Mouse (Mus musculus) kidney, embryonic 15.5 days (tissue): Measurements from ENCODE around the gene Kcnab1. TPM values are rescaled to one million over a fixed set of nuclear protein-coding genes. Genes with fewer than 3 reads are reported as not detected.

ENCODE experiments used
- ATAC-seq: fragments of 200-750 bp; cut with Nextera tagmentation; replicated peaks from 2 replicates; pipeline ENCODE4 v1.8.0; 2017; ENCODE audit warnings: moderate TSS enrichment; ENCODE audit not compliant: low FRiP score
- H3K27ac ChIP-seq: fragments of 300-500 bp; sonication (generic); 2 replicates; pipeline ENCODE4 v1.5.1; 2015; ENCODE audit warnings: mild to moderate bottlenecking, inconsistent platforms
- H3K27me3 ChIP-seq: fragments of 300-500 bp; sonication (generic); 2 replicates; pipeline ENCODE4 v1.6.1; 2015; ENCODE audit warnings: inconsistent platforms
- H3K36me3 ChIP-seq: fragments of 300-500 bp; sonication (generic); 2 replicates; pipeline ENCODE4 v1.6.1; 2015; ENCODE audit warnings: inconsistent platforms
- H3K4me1 ChIP-seq: fragments of 300-500 bp; sonication (generic); 2 replicates; pipeline ENCODE4 v1.6.1; 2015; ENCODE audit warnings: inconsistent platforms
- H3K4me2 ChIP-seq: fragments of 300-500 bp; sonication (generic); 2 replicates; pipeline ENCODE4 v1.6.1; 2015; ENCODE audit warnings: moderate library complexity, mild to moderate bottlenecking, inconsistent platforms
- H3K4me3 ChIP-seq: fragments of 300-500 bp; sonication (generic); replicated peaks from 2 replicates; pipeline ENCODE4 v1.5.1; 2015; ENCODE audit warnings: mild to moderate bottlenecking, inconsistent platforms
- H3K9ac ChIP-seq: fragments of 300-500 bp; sonication (generic); 2 replicates; pipeline ENCODE4 v1.6.1; 2015; ENCODE audit warnings: mild to moderate bottlenecking, inconsistent platforms
- H3K9me3 ChIP-seq: fragments of 300-500 bp; sonication (generic); replicated peaks from 2 replicates; pipeline ENCODE4 v1.6.1; 2016; ENCODE audit warnings: inconsistent platforms
- WGBS: fragments of 180-500 bp; shearing (Covaris S2); methylation state at CpG from one replicate; pipeline ENCODE4 v1.1.7; 2015; ENCODE audit warnings: mixed read lengths; 5-methylcytosine and 5-hydroxymethylcytosine counted together
- polyA plus RNA-seq: library from polyadenylated mRNA; unstranded; fragments of >200 nt; fragmentation: Nextera tagmentation; extraction: Ambion mirVana; gene quantifications from 2 replicates; pipeline ENCODE4 v1.2.1, GENCODE M21; 2015

Kcnab1 gene
- polyA plus RNA-seq, 1 experiment from 2014 or later, result 3.5 TPM

DNA sequence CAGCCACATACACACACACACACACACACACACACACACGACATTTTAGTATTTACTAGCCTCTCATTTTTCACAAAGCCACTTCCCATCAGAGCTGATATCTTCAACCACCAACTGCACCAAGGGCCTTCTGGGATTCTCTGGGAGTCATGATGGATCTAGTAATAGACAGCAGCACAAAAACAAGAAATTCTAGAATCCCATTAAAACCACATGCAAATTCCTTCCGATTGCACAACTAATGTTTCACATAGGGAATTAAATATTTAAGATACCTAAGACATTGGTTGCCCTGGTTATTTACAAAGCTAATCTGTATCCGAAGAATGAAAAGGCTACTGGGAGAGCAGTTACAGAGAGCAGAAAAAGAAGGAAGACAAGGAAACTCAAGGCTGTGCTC is 29.6 kb downstream of the Kcnab1 start:
- Histone ChIP-seq H3K9me3 (no peaks in the 10 kb centered on the region), H3K4me2 (no peak overlapping the region), H3K4me3 (no peak overlapping the region), H3K27me3 (no peaks in the 10 kb centered on the region), H3K27ac (no peak overlapping the region), H3K9ac (no peak overlapping the region), H3K4me1 (no peaks in the 10 kb centered on the region), H3K36me3 (no peaks in the 10 kb centered on the region)
- 86% methylated on average over 3 of the region's 3 CpGs for WGBS
- no peak for ATAC-seq

DNA sequence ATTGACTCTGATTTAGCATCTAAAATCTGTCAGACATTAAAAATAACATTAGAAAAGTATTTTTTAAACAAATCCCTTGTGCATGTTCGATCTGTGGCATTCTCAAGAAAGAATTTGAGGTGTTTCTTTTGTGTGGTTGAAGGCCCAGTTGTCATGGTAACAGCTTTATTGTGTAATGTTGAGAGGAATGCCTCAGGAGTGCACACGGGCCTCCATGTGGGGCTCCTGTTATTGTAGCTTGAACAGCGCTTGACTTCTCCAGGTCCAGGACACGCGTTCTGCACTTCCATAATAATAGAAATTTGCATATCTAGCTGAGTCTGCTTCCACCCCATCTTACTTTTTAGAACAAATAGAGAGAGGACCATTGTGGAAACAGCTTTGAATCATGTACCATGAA is 36.0 kb downstream of the Kcnab1 start:
- no peak for ATAC-seq

DNA sequence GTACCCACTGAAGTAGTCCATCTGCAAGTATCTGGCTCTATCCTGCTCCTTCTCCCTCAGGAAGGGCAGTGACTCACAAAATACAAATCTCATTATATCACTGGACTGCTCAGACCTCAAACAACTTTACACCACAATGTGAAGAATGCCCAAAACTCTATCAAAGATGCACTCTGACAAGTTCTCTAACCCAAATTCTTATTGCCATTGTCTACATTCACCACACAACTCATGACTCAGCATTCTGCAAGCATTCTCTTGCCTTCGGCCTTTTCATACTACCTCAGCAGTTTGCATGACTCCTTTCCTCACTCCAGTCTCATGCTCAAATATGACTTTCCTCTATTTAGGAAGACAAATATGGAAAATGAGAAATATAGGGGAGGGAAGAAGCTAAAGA is 42.6 kb downstream of the Kcnab1 start:
- no peaks in the 10 kb centered on the region for H3K4me1 ChIP-seq

More for the DNA sequence above, 36.0 kb downstream of the Kcnab1 start:
- H3K9ac ChIP-seq, result no peak overlapping the region
- H3K4me1 ChIP-seq, result no peaks in the 10 kb centered on the region
- H3K4me2 ChIP-seq, result no peak overlapping the region
- H3K4me3 ChIP-seq, result no peak overlapping the region
- H3K27ac ChIP-seq, result no peak overlapping the region
- no peaks in the 10 kb centered on the region for H3K9me3 ChIP-seq
- H3K27me3 ChIP-seq, result no peaks in the 10 kb centered on the region
- WGBS, result 72% methylated on average over 5 of the region's 5 CpGs
- no peaks in the 10 kb centered on the region for H3K36me3 ChIP-seq

DNA sequence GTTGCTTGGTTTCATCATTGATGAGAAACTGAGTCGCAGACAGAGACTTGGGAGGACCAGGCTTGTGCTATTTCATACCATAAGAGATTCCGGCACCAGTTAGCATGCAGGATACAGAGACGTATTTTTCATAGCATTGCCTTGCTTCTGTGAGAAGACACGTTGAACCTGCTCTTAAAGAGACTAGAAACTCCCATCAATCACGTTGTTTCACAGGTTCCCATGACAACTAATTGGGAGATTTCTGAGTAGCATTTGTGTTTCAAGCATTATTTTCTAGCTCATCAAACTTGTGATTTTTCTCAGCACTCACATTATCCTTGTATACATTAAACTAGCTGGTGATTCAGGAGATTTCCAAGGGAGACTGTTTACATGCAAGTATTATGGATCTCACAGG is 63.8 kb downstream of the Kcnab1 start:
- WGBS, result 79% methylated on average over 5 of the region's 5 CpGs
- Histone ChIP-seq H3K36me3 (no peaks in the 10 kb centered on the region), H3K9me3 (no peaks in the 10 kb centered on the region), H3K27ac (no peak overlapping the region), H3K9ac (no peak overlapping the region), H3K4me1 (peaks cover 4% of the 10 kb centered on the region; the same call in 1 of the 2 replicates), H3K4me3 (no peak overlapping the region), H3K4me2 (no peak overlapping the region), H3K27me3 (no peaks in the 10 kb centered on the region)
- ATAC-seq, result no peak

More for the DNA sequence above, 42.6 kb downstream of the Kcnab1 start:
- no peaks in the 10 kb centered on the region for H3K36me3 ChIP-seq
- no peak overlapping the region for H3K27ac ChIP-seq
- no peaks in the 10 kb centered on the region for H3K9me3 ChIP-seq
- no peak overlapping the region for H3K4me2 ChIP-seq
- no peaks in the 10 kb centered on the region for H3K27me3 ChIP-seq
- no peak overlapping the region for H3K9ac ChIP-seq
- ATAC-seq, result no peak
- WGBS, result 84% methylated on average over 1 of the region's 1 CpGs
- H3K4me3 ChIP-seq, result no peak overlapping the region

DNA sequence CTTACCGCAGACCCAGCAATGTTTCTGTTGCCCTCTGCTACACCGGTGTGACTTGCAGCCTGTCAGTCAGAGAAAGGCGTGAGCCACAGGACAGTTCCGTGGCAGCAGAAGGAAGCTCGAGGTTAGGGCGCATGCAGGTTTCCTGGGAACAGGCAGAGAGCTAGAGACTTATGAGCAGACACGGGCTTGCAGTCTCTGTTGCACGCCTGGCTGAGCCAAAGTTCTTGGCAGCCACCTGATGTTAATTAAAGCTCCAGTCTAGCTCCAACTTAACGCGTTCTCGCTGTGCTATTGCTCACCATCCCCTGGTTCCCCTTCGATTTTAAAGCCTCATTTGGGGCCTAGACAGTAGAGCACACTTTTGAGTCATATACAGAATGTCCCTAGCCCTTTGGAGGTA is 65.4 kb downstream of the Kcnab1 start:
- H3K36me3 ChIP-seq, result no peaks in the 10 kb centered on the region
- H3K27ac ChIP-seq, result no peak overlapping the region
- 64% methylated on average over 12 of the region's 12 CpGs for WGBS
- H3K9ac ChIP-seq, result no peak overlapping the region
- peaks cover 4% of the 10 kb centered on the region; the same call in 1 of the 2 replicates for H3K4me1 ChIP-seq
- no peaks in the 10 kb centered on the region for H3K27me3 ChIP-seq
- no peaks in the 10 kb centered on the region for H3K9me3 ChIP-seq
- 0 out of 2 replicates have a peak, but pooled peaks have one; percentile 25 for ATAC-seq
- H3K4me2 ChIP-seq, result no peak overlapping the region
- no peak overlapping the region for H3K4me3 ChIP-seq

DNA sequence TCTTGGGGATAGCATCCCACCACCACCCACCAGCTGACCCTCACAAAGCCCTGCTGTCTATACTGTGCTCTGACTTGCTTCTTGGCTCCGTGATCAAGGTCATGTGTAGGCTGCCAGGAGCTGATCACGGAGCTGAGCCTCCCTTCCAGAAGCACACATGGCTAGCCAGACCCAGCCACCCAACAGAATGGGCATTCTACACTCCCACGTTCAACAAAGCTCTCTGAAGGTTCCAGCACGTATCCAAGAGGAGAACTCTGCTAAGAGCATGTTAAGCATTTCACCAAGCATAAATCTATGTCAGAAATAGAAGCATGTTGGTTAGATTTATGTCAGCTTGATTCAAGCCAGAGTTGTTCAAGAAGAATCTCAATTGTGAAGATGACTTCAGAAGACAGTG is 66.6 kb downstream of the Kcnab1 start:
- ATAC-seq, result no peak
- Histone ChIP-seq H3K4me1 (peaks cover 4% of the 10 kb centered on the region; the same call in 1 of the 2 replicates), H3K27me3 (no peaks in the 10 kb centered on the region), H3K27ac (no peak overlapping the region), H3K4me3 (no peak overlapping the region), H3K4me2 (no peak overlapping the region), H3K9ac (no peak overlapping the region), H3K9me3 (no peaks in the 10 kb centered on the region), H3K36me3 (no peaks in the 10 kb centered on the region)
- WGBS, result 69% methylated on average over 4 of the region's 4 CpGs

DNA sequence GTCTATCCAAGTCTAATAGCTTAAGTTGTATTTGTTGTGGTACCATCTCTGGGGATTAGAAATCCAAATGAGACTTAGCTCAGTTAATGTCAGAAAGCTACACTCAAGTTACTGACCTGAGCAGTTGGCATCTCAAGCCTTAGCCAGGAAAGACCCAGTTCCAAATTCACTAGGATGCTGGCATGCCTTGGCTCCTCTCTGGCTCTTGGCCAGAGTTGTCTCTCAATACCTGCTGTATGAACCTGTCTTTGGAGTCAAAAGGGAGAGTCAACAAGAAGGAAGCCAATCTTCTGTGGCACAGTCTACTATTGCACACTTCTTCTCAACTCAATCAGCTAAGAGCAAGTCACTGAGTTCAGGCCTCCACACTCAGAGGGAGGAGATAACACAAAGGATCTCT is 67.7 kb downstream of the Kcnab1 start:
- no peaks in the 10 kb centered on the region for H3K27me3 ChIP-seq
- no peak overlapping the region for H3K4me3 ChIP-seq
- H3K4me1 ChIP-seq, result peaks cover 4% of the 10 kb centered on the region; the same call in 1 of the 2 replicates
- ATAC-seq, result no peak
- no peak overlapping the region for H3K27ac ChIP-seq
- H3K9me3 ChIP-seq, result no peaks in the 10 kb centered on the region
- no peak overlapping the region for H3K4me2 ChIP-seq
- H3K36me3 ChIP-seq, result no peaks in the 10 kb centered on the region
- H3K9ac ChIP-seq, result no peak overlapping the region

DNA sequence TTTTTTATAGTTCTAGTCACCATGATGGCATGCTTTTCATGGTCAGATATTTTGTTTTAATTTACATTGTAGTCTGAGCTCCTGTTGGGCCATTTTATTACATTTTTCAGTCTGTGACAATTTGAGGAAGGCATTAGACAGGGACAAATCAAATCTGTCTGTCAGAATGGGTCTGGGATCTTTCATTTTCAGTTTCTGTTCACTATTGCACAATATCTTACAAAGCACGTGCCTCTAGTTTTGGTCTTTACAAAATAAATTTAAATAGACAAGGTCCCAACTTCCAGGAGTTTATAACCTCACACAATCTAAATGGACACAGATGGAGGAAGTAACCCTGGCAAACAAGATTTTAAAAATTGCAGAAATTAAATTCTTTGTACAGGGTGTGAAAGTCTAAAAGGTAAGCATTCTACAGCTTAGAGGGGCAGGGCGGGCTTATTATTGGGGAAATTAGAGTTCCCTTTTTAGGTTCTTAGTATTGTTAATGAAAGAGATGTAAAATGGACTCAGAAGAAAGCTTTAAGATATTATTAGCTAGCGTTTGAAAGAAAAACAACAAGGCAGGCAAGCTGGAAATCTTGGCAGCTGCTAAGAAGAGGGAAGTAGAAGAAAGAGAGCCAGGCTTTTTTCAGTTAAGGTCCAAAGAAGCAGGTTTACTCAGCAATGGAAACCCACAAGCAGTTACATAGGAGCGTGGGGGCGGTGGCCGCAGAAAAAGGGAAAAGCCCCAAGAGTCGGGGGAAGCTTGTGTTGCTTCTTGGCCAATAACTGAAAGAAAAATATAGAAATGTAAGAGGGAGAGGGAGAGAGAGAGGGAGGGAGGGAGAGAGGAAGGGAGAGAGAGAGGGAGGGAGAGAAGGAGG is 78.9 kb downstream of the Kcnab1 start:
- ATAC-seq, result no peak
- no peak overlapping the region for H3K4me2 ChIP-seq
- 51% methylated on average over 7 of the region's 7 CpGs for WGBS

DNA sequence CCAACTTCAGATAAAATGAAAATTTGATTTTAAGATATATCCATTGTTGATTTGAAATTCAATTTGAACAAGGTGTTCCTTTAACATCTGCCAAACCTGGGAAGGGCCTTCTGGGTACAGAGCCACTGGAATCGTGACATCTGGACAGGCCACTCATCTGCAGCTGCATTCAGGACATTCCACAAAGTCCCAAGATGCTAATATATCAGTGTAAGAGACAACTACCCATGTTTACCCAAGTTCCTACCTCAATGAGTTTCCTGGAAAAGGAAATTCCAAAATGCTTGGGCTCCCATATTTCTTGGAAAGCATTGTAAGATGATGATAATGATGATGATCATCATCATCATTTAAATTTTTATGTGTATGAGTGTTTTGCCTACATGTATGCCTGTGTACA is 91.4 kb downstream of the Kcnab1 start:
- Histone ChIP-seq H3K27ac (no peak overlapping the region), H3K9ac (no peak overlapping the region), H3K27me3 (no peaks in the 10 kb centered on the region), H3K4me2 (no peak overlapping the region), H3K36me3 (no peaks in the 10 kb centered on the region), H3K4me3 (no peak overlapping the region), H3K9me3 (no peaks in the 10 kb centered on the region), H3K4me1 (no peaks in the 10 kb centered on the region)
- ATAC-seq, result no peak
- WGBS, result 62% methylated on average over 1 of the region's 1 CpGs

More for the DNA sequence above, 78.9 kb downstream of the Kcnab1 start:
- no peak overlapping the region for H3K4me3 ChIP-seq
- no peaks in the 10 kb centered on the region for H3K4me1 ChIP-seq
- no peaks in the 10 kb centered on the region for H3K27me3 ChIP-seq
- H3K9me3 ChIP-seq, result no peaks in the 10 kb centered on the region
- H3K27ac ChIP-seq, result 0 out of 2 replicates have a peak overlapping the region, but pooled peaks have one; percentile 9
- H3K9ac ChIP-seq, result no peak overlapping the region
- no peaks in the 10 kb centered on the region for H3K36me3 ChIP-seq

DNA sequence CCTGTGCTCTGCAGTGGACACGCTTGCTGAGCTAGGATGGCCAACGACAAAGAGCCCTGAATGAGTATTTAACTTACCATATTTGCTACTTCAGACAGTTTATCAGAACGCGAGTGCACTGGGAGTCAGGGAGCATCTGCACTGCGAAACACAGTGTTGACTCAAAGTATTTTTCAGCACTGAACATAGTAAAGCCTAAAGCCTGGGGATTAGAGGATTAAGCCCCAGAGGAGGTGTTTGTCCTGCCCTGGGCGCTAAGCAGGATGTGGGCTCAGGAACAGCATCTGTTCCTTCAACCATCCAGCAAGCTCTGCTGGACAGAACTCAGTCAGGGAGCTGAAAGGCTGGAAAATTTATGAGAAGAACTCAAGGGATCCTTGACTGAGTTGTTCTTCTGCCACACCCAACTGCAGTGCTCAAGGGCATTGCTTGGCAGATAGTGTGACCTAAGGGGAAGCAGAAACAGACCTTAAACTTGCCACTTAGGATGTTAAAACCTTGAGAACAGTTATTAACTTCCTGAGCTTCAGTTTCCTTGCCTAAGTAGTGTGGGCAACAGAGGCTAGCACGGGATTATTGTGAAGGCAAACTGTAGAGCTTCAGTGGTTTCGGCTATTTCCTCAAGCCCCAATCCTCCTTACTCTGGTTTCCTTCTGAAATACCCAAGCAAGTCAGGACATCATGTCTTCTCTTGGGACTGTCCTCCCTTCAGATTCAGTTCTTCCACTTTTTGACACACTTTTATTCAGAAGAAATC is 94.4 kb downstream of the Kcnab1 start:
- WGBS, result 76% methylated on average over 8 of the region's 8 CpGs
- no peak overlapping the region for H3K9ac ChIP-seq
- no peak overlapping the region for H3K4me3 ChIP-seq
- H3K36me3 ChIP-seq, result no peaks in the 10 kb centered on the region
- no peaks in the 10 kb centered on the region for H3K27me3 ChIP-seq
- no peak for ATAC-seq
- no peak overlapping the region for H3K4me2 ChIP-seq
- H3K27ac ChIP-seq, result no peak overlapping the region
- H3K9me3 ChIP-seq, result no peaks in the 10 kb centered on the region
- no peaks in the 10 kb centered on the region for H3K4me1 ChIP-seq

DNA sequence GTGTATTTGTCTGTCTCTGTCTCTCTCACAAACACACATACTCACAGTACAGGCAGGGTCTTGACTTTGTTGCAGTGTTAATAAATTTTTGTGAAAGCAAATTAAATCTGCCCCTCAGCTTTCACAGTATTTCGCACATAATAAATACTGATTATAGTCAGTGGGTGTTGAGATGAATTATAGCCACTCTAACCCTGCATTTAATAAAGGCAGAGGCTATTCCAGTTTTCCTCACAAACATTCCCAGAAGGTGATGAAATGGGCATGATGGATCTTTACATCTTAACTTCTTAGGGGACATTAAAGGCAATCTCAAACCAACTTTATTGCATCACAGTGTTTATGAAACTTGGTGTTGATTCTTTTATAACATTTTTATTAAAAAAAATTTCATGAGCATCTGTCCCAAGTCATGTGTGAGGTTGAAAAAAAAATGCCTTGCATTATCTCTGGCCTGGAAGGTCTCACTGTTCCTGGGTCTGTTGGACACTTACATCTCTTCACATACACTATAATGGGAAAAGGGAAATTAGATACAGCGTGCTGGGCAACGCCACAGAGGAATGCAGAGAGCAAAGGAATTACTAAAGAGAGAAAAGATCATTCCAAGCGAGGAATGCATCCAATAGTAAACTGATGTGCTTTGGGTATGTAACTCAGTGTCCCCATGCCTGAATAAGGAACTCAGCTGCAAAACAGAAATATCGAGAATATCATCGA is 95.3 kb downstream of the Kcnab1 start:
- no peaks in the 10 kb centered on the region for H3K9me3 ChIP-seq
- no peak overlapping the region for H3K4me2 ChIP-seq
- no peaks in the 10 kb centered on the region for H3K36me3 ChIP-seq
- WGBS, result 76% methylated on average over 6 of the region's 6 CpGs
- H3K27ac ChIP-seq, result no peak overlapping the region
- no peak for ATAC-seq
- H3K4me3 ChIP-seq, result no peak overlapping the region
- H3K4me1 ChIP-seq, result no peaks in the 10 kb centered on the region
- H3K9ac ChIP-seq, result no peak overlapping the region
- no peaks in the 10 kb centered on the region for H3K27me3 ChIP-seq

DNA sequence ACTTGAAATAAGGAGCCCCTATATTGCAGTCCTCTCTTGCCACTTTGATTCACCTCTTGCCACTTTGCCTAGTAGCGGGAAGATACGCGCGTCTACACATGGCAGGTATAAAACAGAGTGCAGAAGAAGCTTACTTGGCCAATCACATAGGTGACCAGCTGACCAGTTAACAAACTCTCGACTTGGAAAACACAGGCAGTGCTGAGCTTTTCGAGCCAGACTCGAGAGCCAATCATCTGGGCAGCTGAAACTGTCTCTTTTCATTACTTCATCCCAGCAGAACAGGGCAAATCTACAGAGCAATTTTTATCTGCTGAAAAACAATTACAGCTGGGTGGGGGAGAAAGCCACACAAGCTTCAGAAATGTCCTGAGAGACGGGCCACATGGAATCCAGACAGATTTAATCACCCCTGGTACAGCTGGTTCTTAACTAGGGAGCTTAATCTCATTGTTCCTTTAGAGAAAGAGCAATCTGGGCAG is 96.4 kb downstream of the Kcnab1 start:
- WGBS, result 70% methylated on average over 8 of the region's 8 CpGs
- H3K36me3 ChIP-seq, result no peaks in the 10 kb centered on the region
- no peaks in the 10 kb centered on the region for H3K4me1 ChIP-seq
- H3K4me2 ChIP-seq, result no peak overlapping the region
- ATAC-seq, result no peak
- no peak overlapping the region for H3K27ac ChIP-seq
- no peaks in the 10 kb centered on the region for H3K9me3 ChIP-seq
- H3K4me3 ChIP-seq, result no peak overlapping the region
- no peaks in the 10 kb centered on the region for H3K27me3 ChIP-seq
- H3K9ac ChIP-seq, result no peak overlapping the region
